Mouse (Mus musculus): ENCODE data around the gene Aebp1. TPM values are rescaled to one million over a fixed set of nuclear protein-coding genes. Genes with fewer than 3 reads are reported as not detected.
A peak's percentile ranks its signal among the peaks of the same experiment; 100 is the strongest.

Aebp1 gene
- total RNA-seq (2021) = 10 to 100 TPM; 17.3 to 27.3 TPM

GRCm38 (mm10) chr11:5861678-5862393 is at the start of gene Aebp1:
Gene Aebp1 (plus strand): TSS chr11:5861947.
- intact Hi-C loops (cut with DNase I) = no loop called here

GRCm38 (mm10) chr11:5813381-5813780 is 48.4 kb upstream of the Aebp1 start:
- intact Hi-C loops (cut with DNase I) = no loop called here
- no peak for DNase-seq

More at GRCm38 (mm10) chr11:5861678-5862393, at the start of gene Aebp1:
- peak; percentile 61 to 65 for DNase-seq

- intact Hi-C loops (cut with DNase I) = no loop called here
- no peak for DNase-seq
Measured at GRCm38 (mm10) chr11:5819223-5819622, 42.5 kb upstream of the Aebp1 start.

- DNase-seq = no peak
- intact Hi-C loops (cut with DNase I) = no loop called here
Measured at GRCm38 (mm10) chr11:5825432-5825831, 36.3 kb upstream of the Aebp1 start.

GRCm38 (mm10) chr11:5827931-5828330 is 33.8 kb upstream of the Aebp1 start:
- intact Hi-C loops (cut with DNase I) = no loop called here

GRCm38 (mm10) chr11:5828509-5829191 is 33.1 kb upstream of the Aebp1 start:
- intact Hi-C loops (cut with DNase I) = no loop called here
- DNase-seq = no peak

More at GRCm38 (mm10) chr11:5827931-5828330, 33.8 kb upstream of the Aebp1 start:
- no peak for DNase-seq

GRCm38 (mm10) chr11:5829327-5829726 is 32.4 kb upstream of the Aebp1 start:
- intact Hi-C loops (cut with DNase I) = no loop called here
- DNase-seq = no peak

GRCm38 (mm10) chr11:5834506-5834905 is 27.2 kb upstream of the Aebp1 start:
- DNase-seq = no peak
- intact Hi-C loops (cut with DNase I) = no loop called here

- no peak for DNase-seq
- intact Hi-C loops (cut with DNase I) = loop anchor here (5.0 kb wide), 1 partner anchor 48 kb away; the partner anchor contains the start of gene Dbnl
Measured at GRCm38 (mm10) chr11:5835057-5835456, 26.7 kb upstream of the Aebp1 start.

GRCm38 (mm10) chr11:5836126-5836525 is 25.6 kb upstream of the Aebp1 start:
- intact Hi-C loops (cut with DNase I) = loop anchor here (2.0 to 5.0 kb wide), 2 partner anchors 41 to 49 kb away; partner anchors contain the start of gene Dbnl
- DNase-seq = no peak

- DNase-seq = peak; percentile 89 to 92
- intact Hi-C loops (cut with DNase I) = loop anchor here (2.0 to 5.0 kb wide), 3 partner anchors 39 to 50 kb away; partner anchors contain the start of gene Dbnl
Measured at GRCm38 (mm10) chr11:5837251-5838246, 24.2 kb upstream of the Aebp1 start, which contains the start of gene Polm. Gene Polm (minus strand): TSS chr11:5838016.

- no peak for DNase-seq
- intact Hi-C loops (cut with DNase I) = no loop called here
Measured at GRCm38 (mm10) chr11:5840346-5840745, 21.4 kb upstream of the Aebp1 start.

- intact Hi-C loops (cut with DNase I) = no loop called here
Measured at GRCm38 (mm10) chr11:5841751-5842150, 20.0 kb upstream of the Aebp1 start.

GRCm38 (mm10) chr11:5843131-5843530 is 18.6 kb upstream of the Aebp1 start:
- no peak for DNase-seq
- intact Hi-C loops (cut with DNase I) = no loop called here

More at GRCm38 (mm10) chr11:5841751-5842150, 20.0 kb upstream of the Aebp1 start:
- no peak for DNase-seq

- intact Hi-C loops (cut with DNase I) = no loop called here
Measured at GRCm38 (mm10) chr11:5846639-5847345, 15.0 kb upstream of the Aebp1 start.

GRCm38 (mm10) chr11:5848741-5849140 is 13.0 kb upstream of the Aebp1 start:
- peak; percentile 37 to 44 for DNase-seq
- intact Hi-C loops (cut with DNase I) = no loop called here

More at GRCm38 (mm10) chr11:5846639-5847345, 15.0 kb upstream of the Aebp1 start:
- DNase-seq = peak; percentile 53 to 57

GRCm38 (mm10) chr11:5849316-5849715 is 12.4 kb upstream of the Aebp1 start:
- no peak for DNase-seq
- intact Hi-C loops (cut with DNase I) = no loop called here

GRCm38 (mm10) chr11:5850452-5850851 is 11.3 kb upstream of the Aebp1 start:
- intact Hi-C loops (cut with DNase I) = no loop called here
- DNase-seq = no peak

- intact Hi-C loops (cut with DNase I) = no loop called here
- no peak for DNase-seq
Measured at GRCm38 (mm10) chr11:5851021-5851736, 10.6 kb upstream of the Aebp1 start.

Measured in heart, postnatal 36 days (tissue).